Mouse (Mus musculus) olfactory bulb, adult 2 months (tissue): ENCODE measurements around the gene Cyb5r1.

Experiments
- CTCF ChIP-seq: fragments of 200-500 bp; IDR thresholded peaks from 2 replicates; pipeline ENCODE4 v1.5.1; 2012; ENCODE audit warnings: low read depth, mild to moderate bottlenecking, low read length, moderate library complexity; ENCODE audit not compliant: insufficient read depth
- POLR2A ChIP-seq: fragments of 200-500 bp; IDR thresholded peaks from 2 replicates; pipeline ENCODE4 v1.6.1; 2012; ENCODE audit warnings: mild to moderate bottlenecking, low read depth, low read length, moderate library complexity; ENCODE audit not compliant: insufficient read depth

GRCm38 (mm10) chr1:134445418-134445817 lies 40.1 kb downstream of the Cyb5r1 start:
- TF ChIP-seq POLR2A (no peak), CTCF (no peak)
